Mouse (Mus musculus) lung, embryonic 16.5 days (tissue): ENCODE data around the gene Enpp7. TPM values are rescaled to one million over a fixed set of nuclear protein-coding genes. Genes with fewer than 3 reads are reported as not detected.

Source experiments
- ATAC-seq: fragments of 200-750 bp; cut with Nextera tagmentation; 2 replicates; pipeline ENCODE4 v1.8.0; 2017; ENCODE audit warnings: low read depth, mild to moderate bottlenecking, moderate library complexity
- H3K27ac ChIP-seq: fragments of 300-500 bp; sonication (generic); 2 replicates; pipeline ENCODE4 v1.5.1; 2014; ENCODE audit warnings: mild to moderate bottlenecking, control low read depth, low read length
- H3K27me3 ChIP-seq: fragments of 300-500 bp; sonication (generic); 2 replicates; pipeline ENCODE4 v1.6.1; 2014; ENCODE audit warnings: low read depth, low read length, mixed read lengths; ENCODE audit not compliant: control insufficient read depth, insufficient read depth
- H3K36me3 ChIP-seq: fragments of 300-500 bp; sonication (generic); 2 replicates; pipeline ENCODE4 v1.6.1; 2014; ENCODE audit warnings: low read length; ENCODE audit not compliant: control insufficient read depth, insufficient read depth
- H3K4me1 ChIP-seq: fragments of 300-500 bp; sonication (generic); replicated peaks from 2 replicates; pipeline ENCODE4 v1.6.1; 2014; ENCODE audit warnings: low read length, mixed read lengths; ENCODE audit not compliant: control insufficient read depth, insufficient read depth
- H3K4me2 ChIP-seq: fragments of 300-500 bp; sonication (generic); 2 replicates; pipeline ENCODE4 v1.6.1; 2014; ENCODE audit warnings: low read depth, low read length, control low read depth
- H3K4me3 ChIP-seq: fragments of 300-500 bp; sonication (generic); 2 replicates; pipeline ENCODE4 v1.5.1; 2014; ENCODE audit warnings: mild to moderate bottlenecking, low read length, control low read depth
- H3K9ac ChIP-seq: fragments of 300-500 bp; sonication (generic); 2 replicates; pipeline ENCODE4 v1.6.1; 2014; ENCODE audit warnings: low read length, control low read depth
- H3K9me3 ChIP-seq: fragments of 300-500 bp; sonication (generic); 2 replicates; pipeline ENCODE4 v1.6.1; 2016; ENCODE audit warnings: low read length; ENCODE audit not compliant: control insufficient read depth
- WGBS: fragments of 180-500 bp; shearing (Covaris S2); extraction: QIAGEN DNeasy Blood & Tissue Kit; methylation state at CpG from one replicate; pipeline ENCODE4 v1.1.7; 2014; 5-methylcytosine and 5-hydroxymethylcytosine counted together
- polyA plus RNA-seq: library from polyadenylated mRNA; unstranded; fragments of >200 nt; fragmentation: Nextera tagmentation; extraction: Ambion mirVana; gene quantifications from 2 replicates; pipeline ENCODE4 v1.2.1, GENCODE M21; 2015

The Enpp7 gene
- polyA plus RNA-seq, result not detected in 2 replicates

- no peak for ATAC-seq
- Histone ChIP-seq H3K27ac (no peak within 1 kb of the TSS), H3K9ac (no peak within 1 kb of the TSS), H3K4me1 (no peaks in the 10 kb centered on the region), H3K27me3 (no peaks in the 10 kb centered on the region), H3K36me3 (no peaks in the 10 kb centered on the region), H3K4me3 (no peak within 1 kb of the TSS), H3K4me2 (no peak within 1 kb of the TSS), H3K9me3 (no peaks in the 10 kb centered on the region)
- 80% methylated on average over 10 of the region's 10 CpGs for WGBS
Measured at GRCm38 (mm10) chr11:118987999-118988398, at the start of gene Enpp7. TSS of gene Enpp7 (plus strand) at chr11:118988188.

GRCm38 (mm10) chr11:118939731-118940130 is 48.3 kb upstream of the Enpp7 start:
- Histone ChIP-seq H3K27ac (no peak overlapping the region), H3K9ac (no peak overlapping the region), H3K36me3 (no peaks in the 10 kb centered on the region), H3K4me1 (no peaks in the 10 kb centered on the region), H3K9me3 (no peaks in the 10 kb centered on the region), H3K4me2 (no peak overlapping the region), H3K4me3 (no peak overlapping the region), H3K27me3 (no peaks in the 10 kb centered on the region)
- no peak for ATAC-seq
- 63% methylated on average over 4 of the region's 4 CpGs for whole genome bisulfite sequencing

- Histone ChIP-seq H3K4me1 (no peaks in the 10 kb centered on the region), H3K27ac (no peak overlapping the region), H3K27me3 (no peaks in the 10 kb centered on the region), H3K36me3 (no peaks in the 10 kb centered on the region), H3K9me3 (no peaks in the 10 kb centered on the region), H3K4me3 (no peak overlapping the region), H3K9ac (no peak overlapping the region), H3K4me2 (no peak overlapping the region)
- WGBS, result 60% methylated on average over 11 of the region's 11 CpGs
- no peak for ATAC-seq
Measured at GRCm38 (mm10) chr11:118940539-118940938, 47.4 kb upstream of the Enpp7 start.

- H3K4me1 ChIP-seq, result no peaks in the 10 kb centered on the region
- no peak for ATAC-seq
- H3K4me2 ChIP-seq, result no peak overlapping the region
- no peak overlapping the region for H3K9ac ChIP-seq
- H3K9me3 ChIP-seq, result no peaks in the 10 kb centered on the region
- 33% methylated on average over 5 of the region's 5 CpGs for WGBS
- no peak overlapping the region for H3K4me3 ChIP-seq
- no peaks in the 10 kb centered on the region for H3K27me3 ChIP-seq
- H3K36me3 ChIP-seq, result no peaks in the 10 kb centered on the region
- H3K27ac ChIP-seq, result no peak overlapping the region
Measured at GRCm38 (mm10) chr11:118941268-118941667, 46.7 kb upstream of the Enpp7 start.

GRCm38 (mm10) chr11:118945868-118946267 is 42.1 kb upstream of the Enpp7 start:
- Histone ChIP-seq H3K4me1 (no peaks in the 10 kb centered on the region), H3K27me3 (no peaks in the 10 kb centered on the region), H3K9ac (no peak overlapping the region), H3K36me3 (no peaks in the 10 kb centered on the region), H3K9me3 (no peaks in the 10 kb centered on the region), H3K4me3 (no peak overlapping the region), H3K4me2 (no peak overlapping the region), H3K27ac (no peak overlapping the region)
- 81% methylated on average over 8 of the region's 8 CpGs for WGBS
- no peak for ATAC-seq

- H3K27me3 ChIP-seq, result no peaks in the 10 kb centered on the region
Measured at GRCm38 (mm10) chr11:118955016-118955415, 33.0 kb upstream of the Enpp7 start.

GRCm38 (mm10) chr11:118957070-118957471 is 30.9 kb upstream of the Enpp7 start:
- no peaks in the 10 kb centered on the region for H3K9me3 ChIP-seq
- H3K27ac ChIP-seq, result no peak overlapping the region
- WGBS, result 41% methylated on average over 14 of the region's 14 CpGs
- peak; percentile 34; the same call in 1 of the 2 replicates for ATAC-seq
- H3K27me3 ChIP-seq, result no peaks in the 10 kb centered on the region
- H3K4me3 ChIP-seq, result no peak overlapping the region
- H3K4me2 ChIP-seq, result no peak overlapping the region
- H3K4me1 ChIP-seq, result no peaks in the 10 kb centered on the region; the same call in 1 of the 2 replicates
- no peak overlapping the region for H3K9ac ChIP-seq
- H3K36me3 ChIP-seq, result no peaks in the 10 kb centered on the region

More at GRCm38 (mm10) chr11:118955016-118955415, 33.0 kb upstream of the Enpp7 start:
- H3K4me3 ChIP-seq, result no peak overlapping the region
- no peak overlapping the region for H3K4me2 ChIP-seq
- no peak overlapping the region for H3K27ac ChIP-seq
- no peak for ATAC-seq
- H3K9me3 ChIP-seq, result no peaks in the 10 kb centered on the region
- H3K36me3 ChIP-seq, result no peaks in the 10 kb centered on the region
- no peaks in the 10 kb centered on the region; the same call in 1 of the 2 replicates for H3K4me1 ChIP-seq
- no peak overlapping the region for H3K9ac ChIP-seq
- WGBS, result 45% methylated on average over 6 of the region's 6 CpGs

GRCm38 (mm10) chr11:118960649-118961048 is 27.3 kb upstream of the Enpp7 start:
- Histone ChIP-seq H3K27ac (no peak overlapping the region), H3K4me2 (no peak overlapping the region), H3K36me3 (no peaks in the 10 kb centered on the region), H3K9me3 (no peaks in the 10 kb centered on the region), H3K4me3 (no peak overlapping the region), H3K4me1 (no peaks in the 10 kb centered on the region; the same call in 1 of the 2 replicates), H3K9ac (no peak overlapping the region), H3K27me3 (no peaks in the 10 kb centered on the region)
- 50% methylated on average over 3 of the region's 3 CpGs for WGBS
- ATAC-seq, result no peak

- no peaks in the 10 kb centered on the region for H3K9me3 ChIP-seq
- WGBS, result 37% methylated on average over 4 of the region's 4 CpGs
- H3K4me3 ChIP-seq, result no peak overlapping the region
- no peaks in the 10 kb centered on the region for H3K36me3 ChIP-seq
- no peaks in the 10 kb centered on the region for H3K4me1 ChIP-seq
- H3K9ac ChIP-seq, result no peak overlapping the region
- no peak for ATAC-seq
- H3K27me3 ChIP-seq, result no peaks in the 10 kb centered on the region
- H3K27ac ChIP-seq, result no peak overlapping the region
- H3K4me2 ChIP-seq, result no peak overlapping the region
Measured at GRCm38 (mm10) chr11:118962478-118962877, 25.5 kb upstream of the Enpp7 start.

- no peaks in the 10 kb centered on the region for H3K36me3 ChIP-seq
- H3K4me1 ChIP-seq, result no peaks in the 10 kb centered on the region
- H3K27me3 ChIP-seq, result no peaks in the 10 kb centered on the region
- no peak overlapping the region for H3K9ac ChIP-seq
- no peak overlapping the region for H3K4me3 ChIP-seq
- H3K27ac ChIP-seq, result no peak overlapping the region
- H3K9me3 ChIP-seq, result no peaks in the 10 kb centered on the region
- no peak overlapping the region for H3K4me2 ChIP-seq
- ATAC-seq, result no peak
- 77% methylated on average over 5 of the region's 5 CpGs for WGBS
Measured at GRCm38 (mm10) chr11:118963926-118964325, 24.1 kb upstream of the Enpp7 start.
